In genomic region chr7:58843767-58844445, GRCm38 (mm10) we compare ENCODE assay signal across 8 mouse cellular contexts.
A peak's percentile ranks its signal among the peaks of the same experiment; 100 is the strongest.
DNase-seq lines count a peak whose midpoint lies in the region; ATAC-seq and TF ChIP-seq lines count a peak whose summit lies in the region.

No protein-coding gene starts in this region.

- no peak overlapping the region for H3K27ac ChIP-seq in liver, embryonic 14.5 days

- 1% methylated on average over 9 of the region's 9 CpGs for WGBS in liver, embryonic 14.5 days (ENCODE audit: insufficient replicate concordance)

- H3K4me1 ChIP-seq in liver, embryonic 14.5 days (replicated peaks; ENCODE audit: control insufficient read depth in 2 of 2, insufficient read depth in 2 of 2, low read length in 1 of 2), result peaks cover 0 to 7% of the 10 kb centered on the region in 2 experiments; a peak in 1 of 4 replicates

- H3K36me3 ChIP-seq in liver, embryonic 14.5 days (replicated peaks; ENCODE audit: control insufficient read depth, insufficient read depth, low read depth), result no peaks in the 10 kb centered on the region

- no peak for TF ChIP-seq CTCF in Patski (IDR thresholded peaks at IDR 0.05)
- no peak for TF ChIP-seq CTCF in liver, embryonic 14.5 days (IDR thresholded peaks at IDR 0.05; ENCODE audit: low read depth)

- DNase-seq in Patski (ENCODE audit: low read depth, low spot score), result peak; percentile 24
- DNase-seq in cerebellum, postnatal 14 days, result peak; percentile 90 to 91
- DNase-seq in frontal cortex, postnatal 10 days (ENCODE audit: low spot score in 2 of 2), result peak; percentile 86 to 90
- peak; percentile 86 for DNase-seq in heart, postnatal 4 days
- peak; percentile 87 to 94 for DNase-seq in layer of hippocampus, adult 18-20 months (ENCODE audit: low spot score in 2 of 2)
- DNase-seq in liver, embryonic 14.5 days (ENCODE audit: low read depth in 3 of 3, low spot score in 3 of 3), result peak; percentile 10 to 12 (median 12)
- DNase-seq in naive thymus-derived CD4-positive, alpha-beta T cell, adult 2 months (ENCODE audit: low read depth), result peak; percentile 21
- DNase-seq in testis, postnatal 10 days (ENCODE audit: low spot score), result peak; percentile 69

- CTCF ChIA-PET in Patski (lab: Charles Lee), result interaction anchor here (2.1 kb wide), 1 partner anchor 37 kb away, joined by 5 read pairs; no protein-coding TSS in a partner anchor

- H3K9ac ChIP-seq in liver, embryonic 14.5 days (replicated peaks), result no peak overlapping the region

- H3K4me2 ChIP-seq in liver, embryonic 14.5 days (ENCODE audit: low read depth), result no peak overlapping the region

- in situ Hi-C loops in Patski (cut with MboI; ENCODE audit: low pct_unique_long_range_greater_than_20kb), result no loop called here

- no peaks in the 10 kb centered on the region for H3K27me3 ChIP-seq in Patski
- no peaks in the 10 kb centered on the region for H3K27me3 ChIP-seq in liver, embryonic 14.5 days (ENCODE audit: control insufficient read depth, insufficient read depth, low read length)

- no peaks in the 10 kb centered on the region for H3K9me3 ChIP-seq in liver, embryonic 14.5 days (ENCODE audit: control insufficient read depth, low read length)

- POLR2A ChIA-PET in Patski (lab: Charles Lee), result no interaction called here

- TF ChIP-seq EP300 in liver, embryonic 14.5 days (IDR thresholded peaks at IDR 0.05; ENCODE audit: low read depth), result no peak

- peak; percentile 97 for ATAC-seq in Patski
- ATAC-seq in liver, embryonic 14.5 days (ENCODE audit: insufficient read depth), result 0 out of 2 replicates have a peak, but pooled peaks have one; percentile 31

- H3K4me3 ChIP-seq in liver, embryonic 14.5 days (ENCODE audit: insufficient read depth in 1 of 2, low read depth in 2 of 2, low read length in 2 of 2), result no peak overlapping the region

Comparison
In these comparisons a context has a peak if more than half of its experiments do, and no peak if none do; other contexts are left out.
1. DNase-seq: peak in every context shown above with its lines; median percentile 90 in cerebellum, postnatal 14 days; 90 in layer of hippocampus, adult 18-20 months; 88 in frontal cortex, postnatal 10 days; 86 in heart, postnatal 4 days; 69 in testis, postnatal 10 days; 24 in Patski; 21 in naive thymus-derived CD4-positive, alpha-beta T cell, adult 2 months; 12 in liver, embryonic 14.5 days.